Mouse (Mus musculus): ENCODE measurements around the gene Trim16. TPM values are rescaled to one million over a fixed set of nuclear protein-coding genes. Genes with fewer than 3 reads are reported as not detected.

The Trim16 gene
- polyA plus RNA-seq (2015; fragmentation: Nextera tagmentation; extraction: Ambion mirVana), result 17.9 and 19.2 TPM in 2 replicates

DNA sequence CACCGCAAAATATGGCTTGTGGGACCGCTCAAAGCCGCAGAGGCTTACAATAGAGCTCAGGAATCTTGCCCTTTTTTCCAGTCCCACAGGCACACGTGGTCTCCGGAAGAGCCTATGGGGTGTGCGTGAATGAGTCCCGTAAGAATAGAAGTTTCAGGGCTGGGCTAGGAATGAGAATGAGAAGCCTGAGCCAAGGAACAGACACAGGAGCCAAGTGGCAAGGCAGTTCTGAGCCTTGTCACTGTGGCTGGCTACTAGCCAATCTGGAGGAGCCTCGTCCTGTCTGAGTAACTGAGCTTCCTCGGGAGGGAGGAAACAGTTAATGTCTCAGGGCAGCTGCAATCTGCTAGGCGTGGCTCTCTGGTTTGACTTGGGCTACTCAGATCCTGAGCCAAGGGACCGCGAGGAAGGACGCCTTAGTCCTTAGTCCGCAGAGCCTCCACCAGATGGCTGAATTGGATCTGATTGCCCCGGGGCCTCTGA lies at the start of gene Trim16:
Gene Trim16, plus strand, starts transcription at position 173 of the 483 bp plus-strand sequence.

DNA sequence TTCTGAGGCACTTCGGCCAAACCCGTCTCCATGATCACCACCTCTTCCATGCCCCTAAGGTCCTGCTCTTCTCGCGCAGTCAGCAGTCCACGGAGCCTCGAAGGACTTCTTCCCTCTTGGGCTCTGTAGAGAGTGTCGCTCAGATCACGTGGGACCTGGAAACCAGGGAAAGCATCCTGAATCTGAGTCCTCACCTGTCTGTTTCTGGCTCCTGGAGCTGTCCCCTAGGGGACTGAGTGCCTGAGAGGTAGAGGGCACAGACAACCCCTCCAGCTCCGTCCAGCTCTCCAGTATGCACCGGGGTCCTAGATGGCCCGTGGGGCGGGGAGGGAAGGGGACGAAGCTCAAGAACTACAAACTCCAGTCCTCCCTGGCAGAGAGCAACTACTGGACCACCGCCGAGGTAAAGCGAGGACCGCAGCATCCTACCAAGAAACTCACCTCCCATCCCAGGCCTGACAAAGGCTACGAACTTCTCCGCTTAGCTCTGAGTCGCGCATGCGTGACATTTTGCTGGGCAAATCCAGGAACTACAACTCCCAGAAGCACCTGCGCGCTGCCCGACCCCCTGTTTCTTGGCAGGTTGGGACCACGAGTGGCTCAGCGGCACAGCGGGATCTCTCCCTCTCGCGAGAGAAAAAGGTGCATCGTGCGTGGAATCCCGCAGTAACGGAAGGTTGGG lies 31.0 kb upstream of the Trim16 start, which contains the start of gene Zfp286:
Gene Zfp286, minus strand, starts transcription at position 528 of the 682 bp plus-strand sequence.

DNA sequence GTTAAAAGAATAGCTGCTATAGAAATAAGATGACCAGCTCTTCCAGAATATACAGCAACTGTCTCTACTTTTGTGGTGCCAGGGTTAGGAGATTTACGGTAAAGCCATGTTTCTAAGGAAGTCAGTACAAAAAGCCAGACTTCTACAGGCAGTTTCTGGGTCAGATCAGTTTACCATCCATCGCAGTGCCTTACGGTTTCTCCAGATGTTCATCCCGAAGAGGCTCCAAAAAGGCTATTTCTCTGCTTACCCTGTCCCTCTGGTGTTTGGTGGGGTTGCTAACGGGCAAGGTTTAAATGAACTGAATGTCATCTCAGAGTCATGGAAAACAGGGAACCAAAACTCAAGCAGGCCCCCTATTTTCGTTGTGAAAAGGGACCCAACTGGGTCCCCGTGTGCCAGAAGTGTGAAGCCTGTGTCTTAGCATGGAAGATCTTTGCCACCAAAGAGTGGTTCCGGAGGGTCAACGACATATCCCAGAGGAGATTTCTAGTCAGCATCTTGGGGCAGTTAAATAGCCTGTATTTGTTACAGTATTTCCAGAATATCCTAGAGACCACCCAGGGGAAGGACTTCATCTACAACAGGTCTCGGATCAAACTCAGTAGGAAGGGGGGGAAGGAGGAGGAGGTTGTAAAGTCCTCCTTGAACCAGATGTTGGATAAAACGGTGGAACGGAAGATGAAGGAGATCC lies 27.1 kb downstream of the Trim16 start, which contains the start of gene Fbxw10:
Gene Fbxw10, plus strand, starts transcription at position 109 of the 694 bp plus-strand sequence.

DNA sequence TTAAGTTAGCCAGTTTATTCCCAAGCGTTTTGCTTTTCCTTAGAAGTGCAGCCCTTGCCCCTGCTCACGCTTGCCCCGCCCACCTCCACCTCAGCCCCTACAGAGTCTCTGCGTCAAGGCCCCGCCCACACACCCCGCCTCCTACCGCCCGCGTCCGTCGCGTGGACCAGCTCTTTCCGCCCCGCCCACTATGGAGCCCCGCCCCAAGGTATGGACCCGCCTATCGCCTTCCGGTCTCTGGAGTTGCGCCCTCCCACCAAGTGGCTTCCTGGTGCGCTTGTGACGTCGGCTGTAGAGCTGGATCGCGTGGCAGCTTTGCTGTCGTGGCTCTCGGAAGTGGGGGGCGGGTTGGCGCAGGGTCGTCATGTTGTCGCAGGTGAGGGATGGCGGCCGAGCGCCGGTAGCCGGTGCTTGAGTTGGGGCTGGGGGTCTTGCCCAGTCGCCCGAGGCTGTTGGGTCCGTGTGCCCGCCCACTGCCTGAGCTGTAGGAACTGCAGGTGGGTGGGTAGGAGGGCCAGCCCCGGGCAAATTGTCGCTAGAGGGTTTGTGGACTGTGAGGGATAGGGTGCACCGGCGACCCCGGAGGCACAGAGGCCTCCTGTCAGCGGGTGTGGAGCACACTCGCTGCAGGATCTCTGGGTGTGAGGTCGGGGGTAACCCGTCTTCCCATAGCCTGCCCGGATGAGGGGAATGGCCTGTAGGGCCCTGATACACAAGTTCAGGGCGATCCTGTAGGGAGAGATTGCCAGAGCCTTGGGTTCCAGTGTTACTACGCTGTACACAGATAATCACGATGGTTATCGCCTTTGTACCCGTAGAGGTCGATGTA lies 59.4 kb downstream of the Trim16 start, which contains the start of gene Tvp23b:
Gene Tvp23b, plus strand, starts transcription at position 236 of the 829 bp plus-strand sequence.

Other genes starting within 250 kb of the Trim16 start
- 3.5 and 5.6 TPM in 2 replicates for gene Trpv2, start 245.7 kb upstream of the Trim16 start, polyA plus RNA-seq (2015; fragmentation: Nextera tagmentation; extraction: Ambion mirVana)
- gene Lrrc75a, start 171.7 kb upstream of the Trim16 start, polyA plus RNA-seq (2015; fragmentation: Nextera tagmentation; extraction: Ambion mirVana), result 16.4 and 17.5 TPM in 2 replicates
- gene Mmgt2, start 171.6 kb upstream of the Trim16 start, polyA plus RNA-seq (2015; fragmentation: Nextera tagmentation; extraction: Ambion mirVana), result 25.1 and 25.6 TPM in 2 replicates
- 2.5 and 2.9 TPM in 2 replicates for gene Zfp287, start 88.3 kb upstream of the Trim16 start, polyA plus RNA-seq (2015; fragmentation: Nextera tagmentation; extraction: Ambion mirVana)
- gene Gm10428, start 67.1 kb upstream of the Trim16 start, polyA plus RNA-seq (2015; fragmentation: Nextera tagmentation; extraction: Ambion mirVana), result not detected in 2 replicates
- 4.9 and 5.7 TPM in 2 replicates for gene Zfp286, start 30.8 kb upstream of the Trim16 start, polyA plus RNA-seq (2015; fragmentation: Nextera tagmentation; extraction: Ambion mirVana)
- gene Fbxw10, start 26.8 kb downstream of the Trim16 start, polyA plus RNA-seq (2015; fragmentation: Nextera tagmentation; extraction: Ambion mirVana), result 0.43 and 0.58 TPM in 2 replicates
- gene Tvp23b, start 59.2 kb downstream of the Trim16 start, polyA plus RNA-seq (2015; fragmentation: Nextera tagmentation; extraction: Ambion mirVana), result 30.8 and 36.7 TPM in 2 replicates
- gene Cdrt4, start 131.0 kb downstream of the Trim16 start, polyA plus RNA-seq (2015; fragmentation: Nextera tagmentation; extraction: Ambion mirVana), result 0.32 and 0.49 TPM in 2 replicates
- not detected in 2 replicates for gene Tekt3, start 241.4 kb downstream of the Trim16 start, polyA plus RNA-seq (2015; fragmentation: Nextera tagmentation; extraction: Ambion mirVana)

Data from skeletal muscle tissue, postnatal 0 days (tissue).